Mouse (Mus musculus) embryonic stem cell, embryonic (primary cell): ENCODE measurements around the gene Ephx3.

ENCODE experiments used
- CTCF ChIA-PET, 4 experiments: fragments of 300-600 bp in 2 of 4; fragments of 350-600 bp in 2 of 4; sonication (Branson Sonifier 250); formaldehyde crosslinking; loops; one replicate each; lab custom pipeline; 2022; ENCODE audit warnings: inconsistent platforms in 2 of 4; lab: Charles Lee
- POLR2A ChIA-PET, 4 experiments: fragments of 300-600 bp in 2 of 4; fragments of 350-600 bp in 2 of 4; sonication (Branson Sonifier 250); formaldehyde crosslinking; loops; one replicate each; lab custom pipeline; 2022; ENCODE audit warnings: antibody characterized with exemption in 4 of 4, inconsistent platforms in 1 of 4; lab: Charles Lee

Gene Ephx3

DNA sequence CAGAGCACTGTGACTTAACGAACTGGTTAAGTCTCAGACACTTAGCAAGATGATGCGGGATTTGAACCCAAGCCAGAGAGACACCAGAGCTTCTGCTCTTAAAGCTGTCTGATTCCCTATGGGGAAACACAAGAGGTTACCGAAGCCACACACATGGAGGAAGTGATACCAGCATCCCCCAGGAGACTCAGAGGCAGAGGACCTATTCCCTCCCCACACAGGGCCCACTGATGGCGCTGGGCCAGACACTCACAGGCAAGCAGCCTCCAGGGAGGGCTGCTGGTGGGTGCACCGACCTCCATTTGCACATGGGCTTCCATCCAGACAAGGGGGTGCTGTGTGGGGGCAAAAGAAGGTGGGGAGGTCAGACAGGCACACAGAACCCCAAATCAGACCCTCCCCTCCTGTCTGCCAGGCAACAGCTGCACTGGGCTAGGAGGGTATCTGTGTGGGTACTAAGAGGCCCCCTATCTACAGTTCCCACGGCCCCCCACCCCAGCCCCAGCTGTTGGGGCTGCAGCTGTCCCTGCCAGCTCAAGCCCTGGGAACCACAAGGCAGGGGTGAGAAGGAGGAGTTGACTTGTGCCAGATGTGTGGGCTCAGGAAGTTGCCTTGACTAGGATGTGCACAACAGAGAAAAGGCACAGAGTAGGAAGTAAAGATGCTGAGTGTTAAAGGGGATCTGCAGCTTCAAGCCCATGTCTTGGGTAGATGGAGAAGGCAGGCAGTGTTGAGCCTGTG, 25.3 kb downstream of the Ephx3 start:
- POLR2A ChIA-PET: interaction anchor here in 3 of 4 experiments (0.8 to 3.7 kb wide), 8 partner anchors 9 to 132 kb away, joined by 4 to 28 read pairs (median 14); partner anchors contain the start of gene Ephx3 (in 2 of the 3)
- CTCF ChIA-PET: interaction anchor here in 1 of 4 experiments (0.7 kb wide), 1 partner anchor 21 kb away, joined by 7 read pairs; no protein-coding TSS in a partner anchor

DNA sequence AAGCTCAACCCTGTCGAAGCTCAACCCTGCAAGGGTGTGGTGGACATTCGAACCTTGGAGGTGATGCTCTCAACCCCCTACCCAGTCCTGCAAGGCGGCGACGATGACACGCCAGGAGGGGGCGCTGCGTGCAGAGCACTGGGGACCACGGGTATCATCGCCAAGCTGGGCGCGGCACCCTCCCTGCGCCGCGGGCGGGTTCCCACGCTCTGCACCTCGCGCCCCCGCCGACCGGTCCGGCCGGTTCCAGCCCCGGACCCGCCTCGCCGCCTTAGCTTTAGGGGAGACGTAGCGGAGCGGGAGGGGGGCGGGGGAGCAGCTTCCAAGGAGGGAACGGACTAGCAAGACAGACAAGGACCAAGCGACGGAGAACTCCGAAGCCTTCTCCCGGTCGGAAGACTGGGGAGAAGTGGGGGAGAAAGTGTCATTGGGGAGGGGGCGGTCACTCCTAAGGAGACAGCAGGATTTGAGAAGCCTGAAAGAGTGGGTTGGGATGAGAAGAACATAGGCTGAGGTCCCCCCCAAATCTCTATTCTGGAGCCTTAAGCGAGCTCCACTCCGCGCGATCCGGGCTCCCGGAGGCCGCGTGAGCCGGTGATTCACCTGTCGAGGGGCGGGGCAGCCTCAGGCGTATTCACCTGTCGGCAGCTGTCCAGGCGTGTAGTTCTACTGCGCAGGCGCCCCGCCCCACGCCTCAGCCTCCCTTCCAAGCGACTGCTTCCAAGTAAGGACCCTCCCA, 27.1 kb downstream of the Ephx3 start:
- ChIA-PET POLR2A (interaction anchor here in 3 of 4 experiments (0.5 to 2.7 kb wide), 27 partner anchors 10 to 598 kb away, joined by 3 to 17 read pairs (median 3); partner anchors contain the start of genes Akap8 (in 1 of the 3), Brd4 (in 1 of the 3), Ephx3 (in 1 of the 3) and Pknox1 (in 1 of the 3)), CTCF (interaction anchor here (0.5 to 2.2 kb wide), 65 partner anchors 9 to 477 kb away, joined by 3 to 12 read pairs (median 4); partner anchors contain the start of genes Akap8 (in 2 of the 4), Ephx3 (in 2 of the 4) and Brd4 (in 1 of the 4))

DNA sequence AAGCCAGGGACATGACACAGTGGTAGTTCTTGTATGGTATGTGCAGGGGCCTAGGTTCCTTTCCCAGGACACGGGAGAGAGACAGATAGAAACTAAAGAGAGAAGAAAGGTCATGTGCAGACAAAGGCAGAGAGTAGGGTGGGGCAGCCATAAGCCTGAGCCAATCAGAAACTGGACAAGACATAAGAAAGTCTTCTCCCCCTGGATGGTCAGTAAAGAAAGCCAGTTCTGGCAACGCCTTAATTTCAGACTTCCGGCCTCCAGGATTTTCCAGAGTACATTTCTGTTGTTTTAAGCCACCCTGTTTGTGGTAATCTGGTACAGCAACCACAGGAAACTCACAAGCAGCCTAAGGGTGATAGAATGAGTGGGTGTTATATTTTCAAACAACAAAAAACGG, 28.5 kb downstream of the Ephx3 start:
- ChIA-PET POLR2A (no interaction called here), CTCF (no interaction called here)

DNA sequence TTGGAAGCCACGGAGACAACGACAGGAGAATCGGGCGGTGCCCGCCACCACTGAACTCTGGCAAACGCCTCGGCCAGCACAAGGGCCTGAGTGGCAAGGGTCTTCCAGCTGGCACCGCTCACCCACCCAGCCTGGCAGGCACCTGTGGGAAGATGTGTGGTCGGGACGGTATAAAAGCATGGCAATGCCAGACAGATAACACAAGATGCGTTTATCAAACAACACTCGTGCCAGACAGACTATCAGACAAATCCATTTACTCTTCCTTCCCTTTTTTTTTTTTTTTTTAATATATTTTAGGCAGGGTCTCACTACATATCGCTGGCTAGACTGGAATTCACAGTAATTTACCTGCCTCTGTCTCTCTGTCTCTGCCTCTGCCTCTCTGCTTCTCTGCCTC, 30.5 kb downstream of the Ephx3 start:
- CTCF ChIA-PET: no interaction called here
- POLR2A ChIA-PET: interaction anchor here in 1 of 4 experiments (1.3 kb wide), 1 partner anchor 28 kb away, joined by 3 read pairs; no protein-coding TSS in a partner anchor

DNA sequence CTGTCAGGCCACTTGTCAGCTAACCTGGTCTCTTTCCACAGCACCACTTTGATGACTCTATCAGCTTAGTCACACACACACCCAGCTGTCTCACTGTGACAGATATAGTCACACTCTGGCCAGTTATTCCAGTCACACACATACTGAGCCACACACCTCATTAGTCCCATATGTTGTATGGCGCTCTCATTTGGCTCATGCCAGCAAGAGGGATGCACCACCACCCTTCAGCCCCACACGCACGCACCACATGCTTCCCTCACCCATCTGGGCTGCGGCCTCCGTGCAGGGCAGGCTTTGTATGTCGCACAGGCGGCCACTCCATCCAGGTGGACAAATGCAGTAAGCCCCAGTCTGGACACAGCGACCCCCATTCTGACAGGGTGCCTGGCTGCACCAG, 42.6 kb downstream of the Ephx3 start:
- CTCF ChIA-PET: interaction anchor here in 2 of 4 experiments (0.6 to 1.7 kb wide), 3 partner anchors 15 to 43 kb away, joined by 3 to 5 read pairs (median 3); no protein-coding TSS in a partner anchor
- POLR2A ChIA-PET: interaction anchor here in 1 of 4 experiments (0.6 to 1.6 kb wide), 2 partner anchors 17 to 154 kb away, joined by 3 to 5 read pairs; no protein-coding TSS in a partner anchor

DNA sequence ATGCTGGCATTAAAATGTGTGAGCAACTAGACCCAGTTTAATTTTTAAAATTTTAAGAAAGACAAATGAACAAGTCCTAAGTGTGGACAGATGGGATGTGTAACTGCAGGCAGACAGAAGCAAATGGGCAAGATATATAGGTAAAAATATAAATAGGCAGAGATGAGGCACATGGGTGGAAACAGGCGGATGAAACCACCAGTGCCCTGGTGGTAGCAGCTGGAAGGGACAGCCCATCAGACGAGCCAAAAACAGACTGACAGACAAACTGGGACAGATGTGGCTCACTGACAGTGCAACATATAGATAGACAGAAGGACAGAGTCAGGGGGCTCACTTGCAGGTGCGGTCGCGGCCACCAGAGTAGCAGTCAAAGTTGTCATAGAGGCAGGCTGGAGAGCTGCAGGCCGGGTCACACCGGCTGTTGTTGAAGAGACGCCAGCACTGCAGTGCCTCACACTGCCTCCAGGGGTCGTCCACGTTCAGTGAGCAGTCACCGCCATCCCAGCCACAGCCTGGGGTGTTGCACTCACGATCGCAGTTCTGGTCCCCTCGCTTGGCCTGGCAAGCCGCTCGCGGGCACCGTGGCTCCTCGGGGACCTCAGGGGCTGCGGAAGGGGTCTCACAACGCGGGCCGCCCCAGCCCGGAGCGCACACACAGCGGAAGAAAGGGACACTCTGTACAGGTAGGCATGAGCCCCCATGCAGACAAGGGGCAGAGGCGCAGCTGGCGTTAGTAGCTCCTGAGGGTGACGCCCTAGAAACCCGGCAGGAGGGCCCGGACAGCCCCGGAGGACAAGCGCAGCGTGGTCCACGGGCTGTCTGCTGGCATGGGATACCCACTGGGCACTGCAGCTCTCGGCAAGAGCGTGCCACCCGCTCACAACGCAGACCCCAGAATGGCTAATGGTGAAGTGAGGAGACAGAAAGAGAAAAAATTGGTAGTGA, 46.2 kb downstream of the Ephx3 start:
- CTCF ChIA-PET: interaction anchor here (0.6 to 1.9 kb wide), 38 partner anchors 9 to 1403 kb away, joined by 3 to 12 read pairs (median 3); partner anchors contain the start of genes Akap8 (in 1 of the 4), Ephx3 (in 1 of the 4) and Wiz (in 1 of the 4)
- POLR2A ChIA-PET: interaction anchor here in 3 of 4 experiments (0.6 to 1.9 kb wide), 10 partner anchors 12 to 178 kb away, joined by 3 to 6 read pairs (median 4); partner anchors contain the start of genes Akap8 (in 1 of the 3) and Brd4 (in 1 of the 3)

DNA sequence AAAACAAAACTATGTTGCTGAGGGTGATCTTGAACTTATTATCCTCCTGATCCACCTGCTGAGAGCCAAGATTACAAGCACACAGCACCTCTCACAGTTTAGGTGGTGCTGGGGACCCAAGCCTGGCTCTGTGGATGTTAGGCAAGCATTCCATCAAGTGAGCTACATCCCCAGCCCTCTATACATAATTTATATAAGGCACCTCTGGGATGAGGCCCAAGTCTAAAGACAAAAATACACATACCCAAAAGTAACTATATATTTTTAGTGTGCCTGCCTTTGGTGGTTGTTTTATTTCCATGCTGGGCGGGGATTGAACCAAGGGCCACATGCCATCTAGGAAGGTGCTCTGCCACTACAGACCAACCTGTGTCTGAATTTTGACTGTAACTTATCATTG, 47.1 kb downstream of the Ephx3 start:
- ChIA-PET CTCF (interaction anchor here in 2 of 4 experiments (0.8 to 1.9 kb wide), 9 partner anchors 8 to 350 kb away, joined by 3 to 12 read pairs (median 5); partner anchors contain the start of gene Akap8 (in 1 of the 2)), POLR2A (interaction anchor here in 2 of 4 experiments (0.6 to 1.9 kb wide), 6 partner anchors 12 to 539 kb away, joined by 3 to 6 read pairs (median 4); partner anchors contain the start of genes Akap8 (in 1 of the 2) and Brd4 (in 1 of the 2))
